Comparison of ENCODE assay signal across 10 mouse cellular contexts in genomic region chr14:56205021-56205420, GRCm38 (mm10). TPM values are rescaled to one million over a fixed set of nuclear protein-coding genes. Genes with fewer than 3 reads are reported as not detected.
A peak's percentile ranks its signal among the peaks of the same experiment; 100 is the strongest.
DNase-seq lines count a peak whose midpoint lies in the region; ATAC-seq lines count a peak whose summit lies in the region.
"Not testable (repeated sequence)": the region's sequence is repeated elsewhere in the genome, so short reads cannot be mapped to it uniquely, and the experiment has no call there.
"Had no signal": no experiment of that assay in that cellular context is flagged by ENCODE, and none has a peak within 500 bp of the region (broad histone marks: within the 10 kb centered on the region; RNA-seq: fewer than 3 reads in every experiment).

No protein-coding gene starts in this region.

- H3K4me3 ChIP-seq in intestine, embryonic 14.5 days (ENCODE audit: low read depth, low read length); midbrain, embryonic 14.5 days (replicated peaks; ENCODE audit: low read depth, low read length): not testable (repeated sequence)

- ATAC-seq in intestine, embryonic 14.5 days (replicated peaks; ENCODE audit: low FRiP score, low TSS enrichment, low read depth); midbrain, embryonic 14.5 days (ENCODE audit: low FRiP score, low TSS enrichment): not testable (repeated sequence)

- not testable (repeated sequence) for H3K4me1 ChIP-seq in intestine, embryonic 14.5 days (replicated peaks; ENCODE audit: control insufficient read depth, insufficient read depth, low read length); midbrain, embryonic 14.5 days (ENCODE audit: control insufficient read depth, insufficient read depth, low read length)

- DNase-seq in 416B (ENCODE audit: low read depth) (peak; percentile 66), liver (peak; percentile 47)
- DNase-seq in T-cell, adult 2 months (ENCODE audit: low spot score): peak; percentile 55
- peak; percentile 65 to 67 for DNase-seq in cerebellum, postnatal 10 days
- peak; percentile 38 for DNase-seq in forelimb bud, embryonic 11.5 days (ENCODE audit: low read depth, low spot score)
- peak; percentile 72 for DNase-seq in intestine, embryonic 14.5 days (ENCODE audit: low spot score)
- peak; percentile 48 for DNase-seq in midbrain, embryonic 14.5 days
- peak; percentile 74 for DNase-seq in testis, postnatal 10 days (ENCODE audit: low spot score)

- not testable (repeated sequence) for H3K27ac ChIP-seq in intestine, embryonic 14.5 days (ENCODE audit: low read depth); midbrain, embryonic 14.5 days (replicated peaks; ENCODE audit: low read depth, low read length)

- not testable (repeated sequence) for H3K36me3 ChIP-seq in intestine, embryonic 14.5 days (ENCODE audit: control insufficient read depth, insufficient read depth, low read length); midbrain, embryonic 14.5 days (ENCODE audit: control insufficient read depth, insufficient read depth, low read length)

- not testable (repeated sequence) for H3K9ac ChIP-seq in intestine, embryonic 14.5 days (ENCODE audit: low read length); midbrain, embryonic 14.5 days (replicated peaks; ENCODE audit: low read length)

- not testable (repeated sequence) for H3K4me2 ChIP-seq in intestine, embryonic 14.5 days (ENCODE audit: low read length); midbrain, embryonic 14.5 days (ENCODE audit: low read length)

- 32% methylated on average over 5 of the region's 5 CpGs for WGBS in intestine, embryonic 14.5 days
- WGBS in midbrain, embryonic 14.5 days: 40% methylated on average over 5 of the region's 5 CpGs

- H3K9me3 ChIP-seq in intestine, embryonic 14.5 days (ENCODE audit: control insufficient read depth, low read length); midbrain, embryonic 14.5 days (ENCODE audit: control insufficient read depth, low read length): not testable (repeated sequence)

- H3K27me3 ChIP-seq in intestine, embryonic 14.5 days (replicated peaks; ENCODE audit: control insufficient read depth, insufficient read depth, low read length); midbrain, embryonic 14.5 days (ENCODE audit: control insufficient read depth, insufficient read depth, low read length): not testable (repeated sequence)

RNA-seq across cellular contexts. Expression of gene Gzmf, which starts 6.2 kb away (rescaled TPM):
- not detected in 2 replicates for polyA plus RNA-seq in intestine, embryonic 14.5 days (2014; fragmentation: Nextera tagmentation; extraction: Ambion mirVana)
- not detected in 2 replicates for polyA plus RNA-seq in midbrain, embryonic 14.5 days (2014; fragmentation: Nextera tagmentation; extraction: Ambion mirVana)
- polyA plus RNA-seq: heart, embryonic 15.5 days; limb, embryonic 15.5 days had no signal

RNA-seq across cellular contexts. Expression of gene Gzmc, which starts 29.4 kb away (rescaled TPM):
- not detected in 2 replicates for polyA plus RNA-seq in intestine, embryonic 14.5 days (2014; fragmentation: Nextera tagmentation; extraction: Ambion mirVana)
- not detected in 2 replicates for polyA plus RNA-seq in midbrain, embryonic 14.5 days (2014; fragmentation: Nextera tagmentation; extraction: Ambion mirVana)
- polyA plus RNA-seq: heart, embryonic 15.5 days had no signal

RNA-seq across cellular contexts. Expression of gene Gzmn, which starts 30.6 kb away (rescaled TPM):
- not detected in 2 replicates for polyA plus RNA-seq in intestine, embryonic 14.5 days (2014; fragmentation: Nextera tagmentation; extraction: Ambion mirVana)
- not detected in 2 replicates for polyA plus RNA-seq in midbrain, embryonic 14.5 days (2014; fragmentation: Nextera tagmentation; extraction: Ambion mirVana)
- polyA plus RNA-seq: heart, embryonic 15.5 days; limb, embryonic 15.5 days had no signal

RNA-seq across cellular contexts. Expression of gene Gzmg, which starts 45.6 kb away (rescaled TPM):
- not detected in 2 replicates for polyA plus RNA-seq in intestine, embryonic 14.5 days (2014; fragmentation: Nextera tagmentation; extraction: Ambion mirVana)
- not detected in 2 replicates for polyA plus RNA-seq in midbrain, embryonic 14.5 days (2014; fragmentation: Nextera tagmentation; extraction: Ambion mirVana)
- polyA plus RNA-seq: heart, embryonic 15.5 days; limb, embryonic 15.5 days had no signal

RNA-seq across cellular contexts. Expression of gene Gzmb, which starts 57.0 kb away (rescaled TPM):
- polyA plus RNA-seq in intestine, embryonic 14.5 days (2014; fragmentation: Nextera tagmentation; extraction: Ambion mirVana): 1.6 and 1.7 TPM in 2 replicates
- not detected in 2 replicates for polyA plus RNA-seq in midbrain, embryonic 14.5 days (2014; fragmentation: Nextera tagmentation; extraction: Ambion mirVana)
